Mouse (Mus musculus): ENCODE measurements around the gene Slc25a34.

The Slc25a34 gene

DNA sequence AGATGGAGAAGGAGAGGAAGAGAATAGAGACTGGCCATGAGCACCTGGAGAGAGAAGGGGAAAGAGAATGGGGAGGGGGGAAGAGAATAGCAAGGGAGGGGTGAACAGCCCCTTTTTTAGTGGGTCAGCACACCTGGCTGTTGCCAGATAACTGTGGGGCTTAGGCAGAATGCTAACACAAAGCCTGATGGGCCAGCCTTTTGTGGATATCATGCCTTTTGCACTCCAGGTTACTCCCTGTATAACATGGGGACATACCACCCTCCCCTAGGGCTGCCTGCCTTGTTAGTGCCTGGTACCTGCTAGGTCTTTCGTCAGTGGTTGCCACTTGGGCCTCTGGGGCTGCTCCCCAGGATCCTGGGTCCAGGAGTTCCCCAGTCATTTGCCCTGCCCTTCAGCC, 52.8 kb downstream of the Slc25a34 start:
- Histone ChIP-seq H3K36me3 (ENCODE audit: control insufficient read depth, insufficient read depth, low read length, poor library complexity, severe bottlenecking) (no peaks in the 10 kb centered on the region), H3K27me3 (ENCODE audit: control insufficient read depth, insufficient read depth, low read length, poor library complexity, severe bottlenecking) (no peaks in the 10 kb centered on the region)
- no peak for DNase-seq (ENCODE audit: low read depth, low spot score)

DNA sequence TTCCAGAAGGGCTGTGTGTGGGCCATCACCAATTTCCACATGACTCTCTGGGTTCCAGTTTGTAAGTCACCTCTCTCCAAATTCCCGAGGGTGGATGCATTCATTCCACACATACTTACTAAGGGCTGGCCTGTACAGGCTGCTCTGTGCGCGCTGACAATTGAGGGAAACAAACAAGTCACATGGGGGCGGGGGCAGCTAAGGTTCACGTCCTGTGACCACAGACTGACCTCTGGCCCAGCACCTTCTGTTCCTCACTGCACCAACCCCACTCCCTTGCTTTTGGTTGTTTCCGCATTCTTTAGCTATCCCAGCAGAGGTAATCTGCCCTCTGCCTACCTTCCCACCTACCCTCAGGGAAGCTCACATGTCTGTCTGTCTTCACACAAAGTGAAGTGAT, 53.6 kb downstream of the Slc25a34 start:
- Histone ChIP-seq H3K36me3 (ENCODE audit: control insufficient read depth, insufficient read depth, low read length, poor library complexity, severe bottlenecking) (no peaks in the 10 kb centered on the region), H3K27me3 (ENCODE audit: control insufficient read depth, insufficient read depth, low read length, poor library complexity, severe bottlenecking) (no peaks in the 10 kb centered on the region)
- no peak for DNase-seq (ENCODE audit: low read depth, low spot score)

DNA sequence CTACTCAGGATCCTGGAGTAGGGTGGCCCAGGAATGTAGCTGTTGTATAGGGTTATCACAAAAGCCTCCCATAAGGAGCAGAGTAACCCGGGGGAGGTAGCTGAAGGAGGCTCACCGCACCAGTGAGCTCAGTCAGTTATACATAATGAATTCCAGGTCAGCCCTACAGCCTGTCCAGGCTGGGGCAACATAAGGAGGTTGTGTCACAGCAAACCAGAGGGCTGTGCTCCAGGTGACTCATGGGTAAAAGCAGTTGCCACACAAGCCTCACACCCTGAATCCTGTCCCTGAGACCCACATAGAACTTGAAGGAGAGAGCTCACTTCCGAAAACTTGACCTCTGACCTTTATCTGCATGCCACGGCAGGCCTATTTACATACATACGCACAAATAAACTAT, 54.7 kb downstream of the Slc25a34 start:
- H3K36me3 ChIP-seq (ENCODE audit: control insufficient read depth, insufficient read depth, low read length, poor library complexity, severe bottlenecking): no peaks in the 10 kb centered on the region
- no peaks in the 10 kb centered on the region for H3K27me3 ChIP-seq (ENCODE audit: control insufficient read depth, insufficient read depth, low read length, poor library complexity, severe bottlenecking)
- no peak for DNase-seq (ENCODE audit: low read depth, low spot score)

Data from splenic B cell, adult 2 months (primary cell).